7 mouse cellular contexts compared by ENCODE assay signal in genomic region chr16:32662372-32662771, GRCm38 (mm10). TPM values are rescaled to one million over a fixed set of nuclear protein-coding genes. Genes with fewer than 3 reads are reported as not detected.
A peak's percentile ranks its signal among the peaks of the same experiment; 100 is the strongest.
DNase-seq lines count a peak whose midpoint lies in the region; ATAC-seq lines count a peak whose summit lies in the region.

No protein-coding gene starts in this region.

- no peaks in the 10 kb centered on the region for H3K27me3 ChIP-seq in liver, embryonic 12.5 days (replicated peaks)
- H3K27me3 ChIP-seq in forebrain, embryonic 14.5 days (replicated peaks; ENCODE audit: control insufficient read depth, insufficient read depth, low read length): no peaks in the 10 kb centered on the region
- no peaks in the 10 kb centered on the region for H3K27me3 ChIP-seq in intestine, embryonic 15.5 days (replicated peaks)
- no peaks in the 10 kb centered on the region for H3K27me3 ChIP-seq in neural tube, embryonic 15.5 days (replicated peaks)

- no peak for ATAC-seq in liver, embryonic 12.5 days
- no peak for ATAC-seq in forebrain, embryonic 14.5 days
- no peak for ATAC-seq in intestine, embryonic 15.5 days
- ATAC-seq in neural tube, embryonic 15.5 days (ENCODE audit: low FRiP score): no peak

- peaks cover 12% of the 10 kb centered on the region; the same call in 1 of the 2 replicates for H3K36me3 ChIP-seq in liver, embryonic 12.5 days
- H3K36me3 ChIP-seq in forebrain, embryonic 14.5 days (ENCODE audit: control insufficient read depth, insufficient read depth, low read length): 0 out of 2 replicates have a peak, but pooled peaks cover 14% of the 10 kb centered on the region
- H3K36me3 ChIP-seq in intestine, embryonic 15.5 days: no peaks in the 10 kb centered on the region
- no peaks in the 10 kb centered on the region for H3K36me3 ChIP-seq in neural tube, embryonic 15.5 days

- H3K4me1 ChIP-seq in liver, embryonic 12.5 days: peaks cover 99% of the 10 kb centered on the region
- peaks cover 52% of the 10 kb centered on the region for H3K4me1 ChIP-seq in forebrain, embryonic 14.5 days (ENCODE audit: control insufficient read depth, insufficient read depth, low read length)
- peaks cover 61% of the 10 kb centered on the region for H3K4me1 ChIP-seq in intestine, embryonic 15.5 days (replicated peaks)
- peaks cover 87% of the 10 kb centered on the region for H3K4me1 ChIP-seq in neural tube, embryonic 15.5 days

- H3K4me3 ChIP-seq in liver, embryonic 12.5 days: no peak overlapping the region
- H3K4me3 ChIP-seq in forebrain, embryonic 14.5 days (ENCODE audit: low read depth, low read length): peak overlapping the region; percentile 19
- 0 out of 2 replicates have a peak overlapping the region, but pooled peaks have one; percentile 18 for H3K4me3 ChIP-seq in intestine, embryonic 15.5 days (replicated peaks)
- H3K4me3 ChIP-seq in neural tube, embryonic 15.5 days (replicated peaks): peak overlapping the region; percentile 27

- peak overlapping the region; percentile 59; the same call in 1 of the 2 replicates for H3K27ac ChIP-seq in liver, embryonic 12.5 days
- peak overlapping the region; percentile 93 for H3K27ac ChIP-seq in forebrain, embryonic 14.5 days (ENCODE audit: low read depth, low read length)
- peak overlapping the region; percentile 88 for H3K27ac ChIP-seq in intestine, embryonic 15.5 days
- H3K27ac ChIP-seq in neural tube, embryonic 15.5 days (replicated peaks): peak overlapping the region; percentile 89

- WGBS in liver, embryonic 12.5 days (ENCODE audit: insufficient replicate concordance): 87% methylated on average over 7 of the region's 7 CpGs
- WGBS in forebrain, embryonic 14.5 days: 84% methylated on average over 7 of the region's 7 CpGs
- WGBS in intestine, embryonic 15.5 days: 90% methylated on average over 7 of the region's 7 CpGs
- WGBS in neural tube, embryonic 15.5 days: 82% methylated on average over 7 of the region's 7 CpGs

- H3K4me2 ChIP-seq in liver, embryonic 12.5 days: no peak overlapping the region
- peak overlapping the region; percentile 47 for H3K4me2 ChIP-seq in forebrain, embryonic 14.5 days (ENCODE audit: low read length)
- peak overlapping the region; percentile 58 for H3K4me2 ChIP-seq in intestine, embryonic 15.5 days (replicated peaks)
- peak overlapping the region; percentile 73 for H3K4me2 ChIP-seq in neural tube, embryonic 15.5 days

- H3K9me3 ChIP-seq in liver, embryonic 12.5 days (replicated peaks): no peaks in the 10 kb centered on the region
- no peaks in the 10 kb centered on the region for H3K9me3 ChIP-seq in forebrain, embryonic 14.5 days (replicated peaks; ENCODE audit: control insufficient read depth, low read length)
- no peaks in the 10 kb centered on the region for H3K9me3 ChIP-seq in intestine, embryonic 15.5 days
- no peaks in the 10 kb centered on the region for H3K9me3 ChIP-seq in neural tube, embryonic 15.5 days (replicated peaks)

- H3K9ac ChIP-seq in liver, embryonic 12.5 days: no peak overlapping the region
- H3K9ac ChIP-seq in forebrain, embryonic 14.5 days (ENCODE audit: low read length): peak overlapping the region; percentile 61
- H3K9ac ChIP-seq in intestine, embryonic 15.5 days: peak overlapping the region; percentile 42
- H3K9ac ChIP-seq in neural tube, embryonic 15.5 days (replicated peaks): peak overlapping the region; percentile 15; the same call in 1 of the 2 replicates

- no peak for DNase-seq in liver
- DNase-seq in forebrain, embryonic 14.5 days (ENCODE audit: low spot score): no peak
- no peak for DNase-seq in layer of hippocampus, postnatal 36 days
- DNase-seq in cerebellum, postnatal 10 days: no peak

RNA-seq across cellular contexts. Expression of gene Tnk2, which starts 18.7 kb away (rescaled TPM):
- polyA plus RNA-seq in liver, embryonic 12.5 days (2016; fragmentation: Nextera tagmentation; extraction: Ambion mirVana): 6.3 and 6.6 TPM in 2 replicates
- polyA plus RNA-seq in forebrain, embryonic 14.5 days (2014; fragmentation: Nextera tagmentation; extraction: Ambion mirVana): 11.2 and 13.1 TPM in 2 replicates
- 9.2 and 10.1 TPM in 2 replicates for polyA plus RNA-seq in intestine, embryonic 15.5 days (2015; fragmentation: Nextera tagmentation; extraction: Ambion mirVana)
- polyA plus RNA-seq in neural tube, embryonic 15.5 days (2015; fragmentation: Nextera tagmentation; extraction: Ambion mirVana): 20.0 and 23.2 TPM in 2 replicates
- total RNA-seq in layer of hippocampus, postnatal 36 days (2021): 100 to 1,000 TPM; 189 to 197 TPM

RNA-seq across cellular contexts. Expression of gene Tfrc, which starts 53.7 kb away (rescaled TPM):
- 327 and 339 TPM in 2 replicates for polyA plus RNA-seq in liver, embryonic 12.5 days (2016; fragmentation: Nextera tagmentation; extraction: Ambion mirVana)
- polyA plus RNA-seq in forebrain, embryonic 14.5 days (2014; fragmentation: Nextera tagmentation; extraction: Ambion mirVana): 43.9 and 56.0 TPM in 2 replicates
- polyA plus RNA-seq in intestine, embryonic 15.5 days (2015; fragmentation: Nextera tagmentation; extraction: Ambion mirVana): 88.1 and 103 TPM in 2 replicates
- polyA plus RNA-seq in neural tube, embryonic 15.5 days (2015; fragmentation: Nextera tagmentation; extraction: Ambion mirVana): 32.7 and 33.1 TPM in 2 replicates
- 10 to 100 TPM; 55.9 to 62.1 TPM for total RNA-seq in layer of hippocampus, postnatal 36 days (2021)
